Mouse (Mus musculus) yolk sac, embryonic 10.5 days (tissue): ENCODE measurements at regions not wholly inside any gene's neighbourhood (a gene's known extent, or its start where the extent isn't known, plus 50 kb on each side); places are given as distances from the start of the nearest gene placed in this dataset.

ENCODE experiments used
- DNase-seq: peaks from one replicate; pipeline ENCODE4 v3.0.0-alpha.2; 2017; ENCODE audit warnings: low spot score

- no peak for DNase-seq
Observed at GRCm38 (mm10) chrX:99215931-99216330, 80.0 kb downstream of the Efnb1 start.

- DNase-seq: no peak
Observed at GRCm38 (mm10) chrX:99215111-99215510, 79.2 kb downstream of the Efnb1 start.

- DNase-seq: no peak
Observed at GRCm38 (mm10) chrX:99213565-99214153, 77.7 kb downstream of the Efnb1 start.

GRCm38 (mm10) chrX:99204077-99204476, 68.1 kb downstream of the Efnb1 start:
- DNase-seq: no peak

GRCm38 (mm10) chrX:99201081-99201480, 65.2 kb downstream of the Efnb1 start:
- DNase-seq: no peak

- DNase-seq: no peak
Observed at GRCm38 (mm10) chrX:99199669-99200068, 63.7 kb downstream of the Efnb1 start.

GRCm38 (mm10) chrX:99198961-99199631, 63.2 kb downstream of the Efnb1 start:
- DNase-seq: peak; percentile 64
